Mouse (Mus musculus): ENCODE measurements around the gene Ccdc137. TPM values are rescaled to one million over a fixed set of nuclear protein-coding genes. Genes with fewer than 3 reads are reported as not detected.

The Ccdc137 gene
- 12.7 TPM for polyA plus RNA-seq (2014; fragmentation: Illumina TruSeq; extraction: RNeasy Lipid Tissue Mini Kit (QIAGEN cat#74804); ENCODE audit: low read depth, low replicate concordance)

DNA sequence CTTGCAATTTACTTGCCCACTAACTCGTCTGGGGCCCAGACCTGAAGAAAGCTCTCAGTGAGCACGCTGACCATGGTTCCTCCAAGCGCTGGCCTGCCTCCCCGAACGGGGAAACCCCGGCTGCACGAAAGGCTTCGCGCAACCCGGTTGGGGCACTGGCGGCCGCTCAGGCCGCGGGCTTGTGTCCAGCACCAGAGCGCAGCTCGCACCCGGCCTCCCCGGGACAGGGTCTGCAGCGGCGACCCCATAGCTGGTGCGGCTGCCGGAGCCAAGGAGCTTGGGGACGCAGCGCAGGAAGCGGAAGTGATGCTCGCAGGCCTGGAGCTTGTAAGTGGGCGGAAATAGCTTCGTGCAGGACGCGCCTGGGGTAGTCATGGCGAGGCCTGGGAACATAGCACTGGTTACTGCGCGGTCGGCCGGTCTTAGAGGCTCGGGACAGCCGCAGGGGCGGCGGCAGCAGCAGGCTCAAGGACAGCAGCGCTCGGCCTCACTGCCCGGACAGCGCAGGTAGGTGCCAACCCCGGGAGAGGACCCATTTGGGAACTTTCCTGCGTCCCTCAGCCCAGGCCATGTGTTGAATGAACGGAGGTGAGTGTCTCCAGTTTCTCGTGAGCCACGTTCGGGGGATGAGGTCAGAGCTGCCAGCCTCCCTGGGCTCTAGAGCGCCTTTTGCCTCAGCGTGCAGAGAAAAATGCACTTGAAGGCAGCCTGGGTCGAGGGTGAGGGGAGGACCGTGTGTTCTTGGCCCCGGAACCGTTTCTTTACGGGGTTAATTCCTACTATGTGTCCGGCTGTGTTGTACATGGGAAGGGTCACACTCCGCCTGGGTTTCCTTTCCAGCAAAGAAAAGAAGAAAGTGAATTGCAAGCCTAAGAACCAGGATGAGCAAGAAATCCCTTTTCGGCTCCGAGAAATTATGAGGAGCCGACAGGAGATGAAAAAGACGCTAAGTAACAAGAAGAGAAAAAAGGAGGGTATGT is at the start of gene Ccdc137, which contains the start of gene Oxld1:
Gene Ccdc137, plus strand, starts transcription at position 344 of the 980 bp plus-strand sequence.
Gene Oxld1, minus strand, starts transcription at position 297 of the 980 bp plus-strand sequence.

DNA sequence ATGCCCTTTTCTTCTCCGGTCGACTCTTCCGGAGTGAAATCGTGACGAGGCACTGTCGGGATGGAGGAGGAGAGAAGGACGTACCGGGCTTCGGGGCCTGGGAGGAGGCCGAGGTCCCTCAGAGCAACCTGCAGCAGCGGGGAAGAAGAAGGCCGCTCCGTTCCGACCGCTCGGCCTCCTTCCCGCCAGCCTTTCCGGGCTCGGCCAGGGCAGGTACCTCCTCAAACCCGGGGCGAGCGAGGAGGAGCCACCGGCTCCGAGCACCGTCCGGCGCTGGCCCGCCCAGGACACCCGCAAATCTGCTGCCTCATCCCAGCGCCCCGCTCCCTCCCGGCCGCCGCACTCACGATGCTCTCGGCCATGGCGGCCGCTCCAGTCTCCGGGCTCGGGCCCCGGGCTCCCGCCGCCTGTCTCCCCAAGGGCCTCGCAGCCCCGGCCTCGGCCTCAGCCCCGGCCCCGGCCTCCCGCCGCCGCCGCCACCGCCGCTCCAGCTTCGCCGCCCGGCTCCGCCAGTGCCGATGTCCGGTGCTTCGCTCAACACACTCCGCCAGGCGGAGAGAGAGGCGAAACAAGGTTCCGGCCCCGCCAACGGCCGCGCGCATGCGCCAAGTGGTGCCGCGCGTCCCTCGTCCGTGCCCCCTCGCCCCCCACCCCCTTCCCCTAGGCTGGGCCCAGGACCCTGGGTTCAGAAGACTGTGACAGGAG is 20.6 kb upstream of the Ccdc137 start, which contains the start of gene Nploc4:
Gene Nploc4, minus strand, starts transcription at position 557 of the 705 bp plus-strand sequence.

DNA sequence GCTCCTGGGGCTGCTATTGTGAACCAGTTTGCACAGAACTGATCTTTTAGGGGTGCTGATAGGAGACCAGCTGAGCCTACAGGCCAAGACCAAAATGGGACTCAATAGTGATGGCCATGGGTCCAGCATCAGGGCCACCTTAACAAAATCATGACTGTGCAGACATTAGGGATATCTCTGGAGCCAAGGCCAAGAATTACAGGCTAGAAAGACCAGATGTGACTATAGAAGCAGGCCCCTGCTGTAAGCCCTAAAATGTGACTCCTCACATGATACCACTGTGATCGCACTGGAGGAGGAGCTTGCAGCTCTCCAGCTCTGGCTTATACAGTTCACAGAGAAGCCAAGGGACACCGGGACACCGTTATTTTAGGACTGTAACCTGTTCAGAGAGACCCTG is 15.6 kb upstream of the Ccdc137 start, which contains the start of gene Tspan10:
Gene Tspan10, plus strand, starts transcription at position 301 of the 400 bp plus-strand sequence.

DNA sequence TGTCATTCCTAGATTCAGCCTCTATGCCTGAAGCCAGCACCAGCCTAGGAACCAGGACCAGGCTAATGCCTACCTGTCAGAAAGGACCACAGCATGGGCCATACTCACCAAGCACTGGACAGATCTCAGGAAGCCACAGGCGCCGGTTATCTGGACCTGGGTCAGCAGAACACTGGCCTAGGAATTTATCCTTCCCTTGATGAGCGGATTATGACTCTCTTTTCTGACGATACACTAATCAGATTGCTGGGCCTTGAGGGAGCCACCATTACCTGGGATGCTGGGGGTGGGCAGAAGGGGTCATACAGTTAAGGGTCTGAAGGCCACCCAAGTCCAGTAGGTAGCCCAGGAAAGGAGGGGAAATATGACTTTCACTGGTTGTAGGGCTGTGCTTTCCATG is 4.6 kb upstream of the Ccdc137 start, which contains the start of gene Pde6g:
Gene Pde6g, minus strand, starts transcription at position 195 of the 400 bp plus-strand sequence.

DNA sequence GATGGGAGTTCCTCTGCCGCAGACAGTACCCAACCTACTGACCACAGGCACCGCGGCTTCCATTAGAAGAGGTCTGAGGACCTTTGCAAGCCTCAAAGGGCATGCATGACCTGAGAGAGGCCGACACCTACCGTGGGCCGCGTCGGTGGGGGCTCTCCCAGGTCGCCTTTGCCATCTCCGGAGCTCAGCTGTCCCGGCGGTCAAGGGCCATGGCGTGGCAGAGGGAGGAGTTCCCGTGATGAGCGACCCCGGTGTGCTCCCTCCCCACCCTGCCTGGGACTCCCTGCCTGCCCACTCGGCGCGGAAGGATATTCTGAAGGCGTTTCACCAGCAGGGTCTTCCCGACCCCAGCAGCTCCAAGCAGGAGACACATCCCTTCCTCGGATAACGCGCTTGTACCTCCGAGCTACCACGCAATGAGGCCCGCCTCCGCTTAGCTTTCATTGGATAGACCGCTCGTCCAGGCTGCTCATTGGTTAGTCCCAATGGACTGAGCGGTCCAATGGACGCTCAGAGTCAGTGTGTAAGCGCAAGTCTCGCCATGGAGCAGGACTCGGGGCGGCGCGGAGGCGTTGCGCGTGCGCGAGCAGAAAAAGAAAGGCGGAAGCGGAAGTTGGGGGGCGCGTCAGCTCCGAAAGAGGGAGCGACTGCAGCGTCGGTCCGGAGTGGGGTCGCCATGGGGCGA is 9.3 kb downstream of the Ccdc137 start, which contains the start of gene Arl16:
Gene Arl16, minus strand, starts transcription at position 557 of the 685 bp plus-strand sequence.

DNA sequence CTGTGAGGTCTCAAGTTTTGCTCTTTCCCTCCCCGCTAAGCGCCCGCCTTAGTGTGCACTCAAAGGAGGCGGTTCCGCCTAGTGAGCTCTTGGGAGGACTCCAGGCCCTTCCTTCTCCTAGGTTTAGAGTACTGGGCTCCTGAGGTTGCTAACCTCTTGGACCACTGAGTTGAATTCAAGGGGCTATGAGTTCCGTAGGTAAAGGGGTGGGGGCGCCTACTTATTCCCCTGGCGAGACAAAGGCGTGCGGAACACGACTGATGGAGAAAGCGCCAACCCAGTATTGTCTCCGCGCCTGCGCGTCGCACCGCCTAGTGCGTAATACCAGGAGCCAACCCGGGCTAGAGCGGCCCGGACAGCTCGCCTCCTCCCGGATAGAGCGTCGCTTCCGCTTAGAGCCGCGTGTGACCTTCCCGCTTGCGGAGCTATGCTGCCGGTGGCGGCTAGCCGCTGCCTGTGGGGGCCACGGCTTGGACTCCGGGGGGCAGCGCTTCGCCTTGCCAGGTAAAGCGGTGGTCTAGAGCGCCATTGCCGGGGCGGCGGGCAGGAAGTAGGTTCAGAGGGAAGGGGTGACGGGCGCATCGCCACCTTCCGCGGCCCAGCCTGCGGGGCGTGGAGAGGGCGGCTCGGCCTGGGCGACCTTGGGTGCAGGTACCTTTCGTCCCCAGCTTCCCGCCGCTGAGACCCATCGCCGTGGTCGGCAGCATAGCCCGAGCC is 26.5 kb downstream of the Ccdc137 start, which contains the start of gene Mrpl12:
Gene Mrpl12, plus strand, starts transcription at position 349 of the 717 bp plus-strand sequence.

DNA sequence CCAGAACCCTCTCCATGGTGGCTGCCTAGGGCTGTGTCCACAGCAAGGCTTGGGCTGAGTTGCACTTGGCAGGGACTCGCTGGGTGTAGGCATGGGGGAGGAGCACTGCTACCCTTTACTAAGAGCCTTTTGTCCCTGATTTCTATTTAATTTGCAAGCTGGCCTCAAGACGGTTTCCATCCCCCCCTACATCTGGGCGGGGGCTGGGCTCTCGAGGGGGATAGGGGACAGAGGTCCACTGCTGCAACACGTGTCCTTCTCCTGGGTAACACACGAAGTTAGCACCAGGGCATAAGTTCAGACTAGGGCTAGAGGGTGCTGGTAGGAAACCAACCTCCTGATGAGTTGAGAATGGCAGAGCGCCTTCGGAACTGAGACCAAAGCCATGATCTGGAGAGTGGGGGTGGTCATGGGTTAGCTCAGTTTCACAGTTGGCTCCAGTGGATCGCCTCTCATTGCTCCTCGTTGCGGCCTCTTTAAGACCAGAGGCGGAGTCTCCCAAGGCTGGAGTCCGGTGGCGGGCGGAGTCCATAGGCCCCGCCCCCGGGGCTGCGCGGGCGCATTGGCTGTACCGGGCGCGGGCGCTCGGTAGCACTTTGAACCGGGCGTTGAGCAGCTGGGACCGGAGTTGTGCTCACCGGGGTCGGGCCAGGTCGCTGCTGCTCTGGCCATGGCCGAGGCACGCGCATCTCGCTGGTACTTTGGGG is 33.6 kb downstream of the Ccdc137 start, which contains the start of gene Slc25a10:
Gene Slc25a10, plus strand, starts transcription at position 524 of the 707 bp plus-strand sequence.

Other genes starting within 250 kb of the Ccdc137 start
- gene Bahcc1, start 225.2 kb upstream of the Ccdc137 start, polyA plus RNA-seq (2014; fragmentation: Illumina TruSeq; extraction: RNeasy Lipid Tissue Mini Kit (QIAGEN cat#74804); ENCODE audit: low read depth, low replicate concordance), result 2.0 TPM
- 1,187 TPM for gene Actg1, start 109.6 kb upstream of the Ccdc137 start, polyA plus RNA-seq (2014; fragmentation: Illumina TruSeq; extraction: RNeasy Lipid Tissue Mini Kit (QIAGEN cat#74804); ENCODE audit: low read depth, low replicate concordance)
- gene Fscn2, start 96.6 kb upstream of the Ccdc137 start, polyA plus RNA-seq (2014; fragmentation: Illumina TruSeq; extraction: RNeasy Lipid Tissue Mini Kit (QIAGEN cat#74804); ENCODE audit: low read depth, low replicate concordance), result not detected
- not detected for gene Faap100, start 79.4 kb upstream of the Ccdc137 start, polyA plus RNA-seq (2014; fragmentation: Illumina TruSeq; extraction: RNeasy Lipid Tissue Mini Kit (QIAGEN cat#74804); ENCODE audit: low read depth, low replicate concordance)
- 13.2 TPM for gene Nploc4, start 20.4 kb upstream of the Ccdc137 start, polyA plus RNA-seq (2014; fragmentation: Illumina TruSeq; extraction: RNeasy Lipid Tissue Mini Kit (QIAGEN cat#74804); ENCODE audit: low read depth, low replicate concordance)
- not detected for gene Tspan10, start 15.5 kb upstream of the Ccdc137 start, polyA plus RNA-seq (2014; fragmentation: Illumina TruSeq; extraction: RNeasy Lipid Tissue Mini Kit (QIAGEN cat#74804); ENCODE audit: low read depth, low replicate concordance)
- not detected for gene Pde6g, start 4.6 kb upstream of the Ccdc137 start, polyA plus RNA-seq (2014; fragmentation: Illumina TruSeq; extraction: RNeasy Lipid Tissue Mini Kit (QIAGEN cat#74804); ENCODE audit: low read depth, low replicate concordance)
- gene Oxld1, start within 50 bp of the Ccdc137 start, polyA plus RNA-seq (2014; fragmentation: Illumina TruSeq; extraction: RNeasy Lipid Tissue Mini Kit (QIAGEN cat#74804); ENCODE audit: low read depth, low replicate concordance), result 0.63 TPM
- gene Arl16, start 9.5 kb downstream of the Ccdc137 start, polyA plus RNA-seq (2014; fragmentation: Illumina TruSeq; extraction: RNeasy Lipid Tissue Mini Kit (QIAGEN cat#74804); ENCODE audit: low read depth, low replicate concordance), result 10.9 TPM
- 4.1 TPM for gene Mrpl12, start 26.5 kb downstream of the Ccdc137 start, polyA plus RNA-seq (2014; fragmentation: Illumina TruSeq; extraction: RNeasy Lipid Tissue Mini Kit (QIAGEN cat#74804); ENCODE audit: low read depth, low replicate concordance)
- 1.6 TPM for gene Slc25a10, start 33.7 kb downstream of the Ccdc137 start, polyA plus RNA-seq (2014; fragmentation: Illumina TruSeq; extraction: RNeasy Lipid Tissue Mini Kit (QIAGEN cat#74804); ENCODE audit: low read depth, low replicate concordance)
- gene Gcgr, start 72.6 kb downstream of the Ccdc137 start, polyA plus RNA-seq (2014; fragmentation: Illumina TruSeq; extraction: RNeasy Lipid Tissue Mini Kit (QIAGEN cat#74804); ENCODE audit: low read depth, low replicate concordance), result not detected
- not detected for gene Mcrip1, start 91.6 kb downstream of the Ccdc137 start, polyA plus RNA-seq (2014; fragmentation: Illumina TruSeq; extraction: RNeasy Lipid Tissue Mini Kit (QIAGEN cat#74804); ENCODE audit: low read depth, low replicate concordance)
- not detected for gene Ppp1r27, start 93.0 kb downstream of the Ccdc137 start, polyA plus RNA-seq (2014; fragmentation: Illumina TruSeq; extraction: RNeasy Lipid Tissue Mini Kit (QIAGEN cat#74804); ENCODE audit: low read depth, low replicate concordance)
- 172 TPM for gene P4hb, start 115.1 kb downstream of the Ccdc137 start, polyA plus RNA-seq (2014; fragmentation: Illumina TruSeq; extraction: RNeasy Lipid Tissue Mini Kit (QIAGEN cat#74804); ENCODE audit: low read depth, low replicate concordance)
- 30.1 TPM for gene Arhgdia, start 123.5 kb downstream of the Ccdc137 start, polyA plus RNA-seq (2014; fragmentation: Illumina TruSeq; extraction: RNeasy Lipid Tissue Mini Kit (QIAGEN cat#74804); ENCODE audit: low read depth, low replicate concordance)
- 24.4 TPM for gene Alyref, start 140.2 kb downstream of the Ccdc137 start, polyA plus RNA-seq (2014; fragmentation: Illumina TruSeq; extraction: RNeasy Lipid Tissue Mini Kit (QIAGEN cat#74804); ENCODE audit: low read depth, low replicate concordance)
- 13.5 TPM for gene Anapc11, start 140.3 kb downstream of the Ccdc137 start, polyA plus RNA-seq (2014; fragmentation: Illumina TruSeq; extraction: RNeasy Lipid Tissue Mini Kit (QIAGEN cat#74804); ENCODE audit: low read depth, low replicate concordance)
- gene Npb, start 150.4 kb downstream of the Ccdc137 start, polyA plus RNA-seq (2014; fragmentation: Illumina TruSeq; extraction: RNeasy Lipid Tissue Mini Kit (QIAGEN cat#74804); ENCODE audit: low read depth, low replicate concordance), result not detected
- gene Pcyt2, start 159.8 kb downstream of the Ccdc137 start, polyA plus RNA-seq (2014; fragmentation: Illumina TruSeq; extraction: RNeasy Lipid Tissue Mini Kit (QIAGEN cat#74804); ENCODE audit: low read depth, low replicate concordance), result 14.6 TPM
- 13.4 TPM for gene Sirt7, start 167.1 kb downstream of the Ccdc137 start, polyA plus RNA-seq (2014; fragmentation: Illumina TruSeq; extraction: RNeasy Lipid Tissue Mini Kit (QIAGEN cat#74804); ENCODE audit: low read depth, low replicate concordance)
- gene Mafg, start 175.5 kb downstream of the Ccdc137 start, polyA plus RNA-seq (2014; fragmentation: Illumina TruSeq; extraction: RNeasy Lipid Tissue Mini Kit (QIAGEN cat#74804); ENCODE audit: low read depth, low replicate concordance), result 13.6 TPM
- gene Pycr1, start 185.7 kb downstream of the Ccdc137 start, polyA plus RNA-seq (2014; fragmentation: Illumina TruSeq; extraction: RNeasy Lipid Tissue Mini Kit (QIAGEN cat#74804); ENCODE audit: low read depth, low replicate concordance), result 5.8 TPM
- gene Myadml2, start 190.0 kb downstream of the Ccdc137 start, polyA plus RNA-seq (2014; fragmentation: Illumina TruSeq; extraction: RNeasy Lipid Tissue Mini Kit (QIAGEN cat#74804); ENCODE audit: low read depth, low replicate concordance), result not detected
- not detected for gene Notum, start 203.1 kb downstream of the Ccdc137 start, polyA plus RNA-seq (2014; fragmentation: Illumina TruSeq; extraction: RNeasy Lipid Tissue Mini Kit (QIAGEN cat#74804); ENCODE audit: low read depth, low replicate concordance)
- 2.6 TPM for gene Aspscr1, start 214.9 kb downstream of the Ccdc137 start, polyA plus RNA-seq (2014; fragmentation: Illumina TruSeq; extraction: RNeasy Lipid Tissue Mini Kit (QIAGEN cat#74804); ENCODE audit: low read depth, low replicate concordance)

Data from sigmoid colon, adult 10 weeks (tissue).